Mouse (Mus musculus) 3134 (cell line): ENCODE measurements around the gene Grip1.
A peak's percentile ranks its signal among the peaks of the same experiment; 100 is the strongest.

ENCODE experiments used
- DNase-seq: peaks from one replicate; pipeline ENCODE4 v3.0.0-alpha.2; 2011; ENCODE audit warnings: low spot score; ENCODE audit not compliant: insufficient read length; ENCODE audit errors: extremely low read depth

Grip1 gene

GRCm38 (mm10) chr10:120030901-120031300 lies 577.3 kb downstream of the Grip1 start:
- no peak for DNase-seq

DNA sequence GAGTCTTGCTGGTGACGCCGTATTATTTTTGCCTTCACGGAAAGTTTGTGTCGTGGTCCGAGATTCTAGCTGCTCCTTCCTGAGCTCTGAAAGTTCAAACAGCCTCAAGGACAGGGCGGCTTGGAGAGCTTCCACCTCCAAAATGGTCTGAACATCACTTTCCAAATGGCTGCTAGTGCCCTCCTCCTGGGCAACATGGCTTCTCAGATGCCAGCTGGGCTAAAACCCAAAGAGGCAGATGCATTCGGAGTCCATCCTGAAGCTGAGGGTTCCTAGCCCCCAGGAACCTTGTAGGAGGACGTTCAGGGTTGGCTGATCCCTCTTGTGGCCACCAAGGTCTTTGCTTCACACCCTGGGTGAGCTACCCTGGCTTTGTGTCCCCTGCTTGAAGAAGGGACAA lies 577.7 kb downstream of the Grip1 start:
- no peak for DNase-seq

DNA sequence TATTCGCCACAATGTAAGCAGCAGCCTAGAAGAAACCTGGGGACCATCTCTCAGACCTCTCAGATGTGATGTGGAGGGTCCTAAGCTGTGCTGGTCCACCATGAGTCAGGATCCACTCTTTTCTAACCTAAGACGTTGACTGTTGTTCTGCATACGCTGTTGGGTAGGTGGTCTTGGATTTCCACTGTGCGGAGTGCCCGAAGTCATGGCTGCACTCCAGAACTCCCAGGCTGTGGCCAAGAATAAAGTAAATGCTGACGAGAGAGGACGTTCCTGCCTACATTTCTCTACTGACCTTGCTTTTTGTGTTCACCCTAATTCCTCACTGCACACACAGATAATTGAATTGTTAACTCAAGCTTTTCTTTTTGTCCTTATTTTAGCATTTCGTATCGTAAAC lies 580.2 kb downstream of the Grip1 start:
- no peak for DNase-seq

DNA sequence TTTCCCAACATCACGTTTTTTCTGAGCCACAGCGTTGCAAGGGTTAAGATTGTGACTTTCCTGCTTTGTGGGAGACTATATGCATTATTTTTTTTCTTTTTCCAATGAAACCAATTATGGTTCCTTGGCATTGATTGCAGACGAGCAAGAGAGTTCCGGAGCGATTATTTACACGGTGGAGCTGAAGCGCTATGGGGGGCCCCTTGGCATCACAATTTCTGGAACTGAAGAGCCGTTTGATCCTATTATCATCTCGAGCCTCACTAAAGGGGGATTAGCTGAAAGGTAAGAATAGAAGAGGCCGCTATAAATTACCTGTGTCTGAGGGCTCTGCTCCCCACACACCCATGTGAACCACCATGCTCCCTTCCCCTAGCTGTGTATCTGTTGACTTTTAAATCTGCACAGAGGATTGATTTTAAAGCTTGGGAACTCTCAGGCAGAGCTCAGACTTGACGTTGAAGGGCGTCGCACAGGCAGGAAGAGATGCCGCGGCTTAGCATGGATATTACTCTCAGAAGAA lies 581.6 kb downstream of the Grip1 start:
- no peak for DNase-seq

- no peak for DNase-seq
Measured at GRCm38 (mm10) chr10:120035824-120036223, 582.2 kb downstream of the Grip1 start.

DNA sequence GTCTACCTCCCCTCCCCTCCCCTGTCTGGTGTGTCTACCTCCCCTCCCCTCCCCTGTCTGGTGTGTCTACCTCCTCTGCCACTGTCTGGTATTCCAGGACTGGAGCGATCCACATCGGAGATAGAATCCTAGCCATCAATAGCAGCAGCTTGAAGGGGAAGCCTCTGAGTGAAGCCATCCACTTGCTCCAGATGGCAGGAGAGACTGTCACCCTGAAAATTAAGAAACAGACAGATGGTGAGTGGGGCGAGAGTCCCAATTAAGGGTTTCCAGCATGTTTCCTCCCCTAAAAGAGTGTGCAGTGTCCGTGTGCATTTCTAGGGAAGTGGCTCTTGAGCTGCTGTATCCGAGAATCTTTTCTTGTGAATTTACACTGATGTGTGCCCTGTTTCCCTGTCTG lies 584.6 kb downstream of the Grip1 start:
- DNase-seq = no peak

DNA sequence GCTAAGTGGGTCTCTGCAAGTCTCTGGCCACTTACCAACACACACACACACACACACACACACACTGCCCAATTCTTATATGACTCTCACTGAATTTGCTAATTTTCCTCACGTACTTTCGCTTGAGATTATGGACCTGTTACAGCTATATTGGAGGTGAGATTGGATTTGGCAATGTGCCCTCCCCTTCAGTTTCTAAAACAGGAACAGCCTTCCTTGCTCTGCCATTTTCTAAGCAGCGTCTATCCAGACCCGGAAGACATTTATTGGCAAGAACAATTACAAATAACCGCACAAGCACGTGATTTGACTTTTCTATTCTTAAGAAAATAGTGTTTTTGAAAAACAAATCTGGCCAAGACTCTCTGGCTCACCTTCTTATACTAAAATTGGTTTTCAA lies 590.6 kb downstream of the Grip1 start:
- DNase-seq = no peak

DNA sequence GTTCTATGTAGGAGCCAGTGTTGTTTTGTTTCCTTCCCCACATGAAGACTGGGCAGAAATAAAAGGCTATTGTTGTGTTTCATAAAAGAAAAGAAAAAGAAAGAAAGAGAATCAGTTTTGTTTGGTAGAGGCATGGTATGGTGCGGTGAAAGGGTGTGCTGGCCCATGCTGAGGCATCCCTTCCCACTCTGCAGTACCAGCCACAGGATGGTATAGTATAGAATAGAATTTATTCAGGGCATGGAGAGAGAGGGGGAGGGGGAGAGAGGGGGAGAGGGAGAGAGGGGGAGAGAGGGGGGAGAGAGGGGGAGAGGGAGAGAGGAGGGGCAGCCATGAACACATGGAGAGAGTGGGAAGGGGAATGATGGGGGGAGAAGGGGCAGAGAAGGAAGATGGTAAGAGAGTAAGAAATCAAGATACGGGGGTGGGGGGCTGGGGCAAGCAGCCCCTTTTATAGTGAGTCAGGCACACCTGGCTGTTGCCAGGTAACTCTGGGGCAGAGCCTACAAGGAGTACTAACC lies 591.1 kb downstream of the Grip1 start:
- DNase-seq = no peak

DNA sequence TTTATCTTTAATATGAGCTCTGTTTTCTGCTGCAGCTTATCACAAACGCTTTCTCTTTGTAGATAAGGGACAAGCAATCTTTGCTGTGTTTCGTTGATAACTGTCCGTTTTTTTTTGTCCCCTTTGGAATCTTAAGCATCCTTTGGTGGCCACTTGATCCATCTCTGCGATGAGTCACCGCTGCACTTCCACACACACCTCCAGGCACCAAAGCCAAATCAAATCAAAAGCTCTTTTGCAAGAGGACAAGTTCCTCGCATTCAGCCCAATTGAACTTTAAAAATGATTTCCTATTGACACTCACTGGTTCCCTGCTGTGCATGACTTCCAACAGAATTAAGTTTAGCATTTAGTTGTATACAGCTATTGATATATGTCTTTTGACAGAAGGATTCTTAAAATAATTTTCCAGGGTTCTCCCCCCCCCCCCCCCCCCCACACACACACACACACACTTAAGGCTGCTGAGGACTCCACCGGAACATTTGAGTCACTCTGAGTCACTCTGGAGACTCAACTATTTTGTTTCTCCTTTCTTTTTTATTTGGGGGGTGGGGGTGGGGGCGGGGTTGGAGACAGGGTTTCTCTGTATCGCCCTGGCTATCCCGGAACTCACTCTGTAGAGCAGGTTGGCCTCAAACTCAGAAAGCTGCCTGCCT lies 607.1 kb downstream of the Grip1 start:
- no peak for DNase-seq

- peak; percentile 88 for DNase-seq
Measured at GRCm38 (mm10) chr10:120061238-120062130, 607.9 kb downstream of the Grip1 start.

- DNase-seq = peak; percentile 22
Measured at GRCm38 (mm10) chr10:120064424-120064823, 610.8 kb downstream of the Grip1 start.

DNA sequence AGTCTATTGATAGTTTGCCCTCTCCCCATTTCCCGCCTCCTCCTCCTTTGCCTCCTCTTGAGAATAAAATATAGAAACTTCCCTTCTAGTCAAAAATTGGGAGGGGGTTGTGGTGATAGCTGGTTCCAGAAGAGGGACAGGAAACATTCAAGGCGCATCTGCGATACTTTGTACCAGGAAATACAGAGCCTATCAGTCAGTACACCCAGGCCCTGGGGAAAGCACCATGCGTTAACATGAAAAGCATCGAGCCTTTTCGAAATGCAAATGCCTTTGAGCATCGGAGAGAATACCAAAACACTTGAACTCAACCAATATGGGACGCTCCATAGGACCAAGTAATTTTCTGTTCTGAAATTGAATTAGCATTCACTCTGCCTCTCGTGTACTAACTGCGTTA lies 612.7 kb downstream of the Grip1 start:
- DNase-seq = no peak

DNA sequence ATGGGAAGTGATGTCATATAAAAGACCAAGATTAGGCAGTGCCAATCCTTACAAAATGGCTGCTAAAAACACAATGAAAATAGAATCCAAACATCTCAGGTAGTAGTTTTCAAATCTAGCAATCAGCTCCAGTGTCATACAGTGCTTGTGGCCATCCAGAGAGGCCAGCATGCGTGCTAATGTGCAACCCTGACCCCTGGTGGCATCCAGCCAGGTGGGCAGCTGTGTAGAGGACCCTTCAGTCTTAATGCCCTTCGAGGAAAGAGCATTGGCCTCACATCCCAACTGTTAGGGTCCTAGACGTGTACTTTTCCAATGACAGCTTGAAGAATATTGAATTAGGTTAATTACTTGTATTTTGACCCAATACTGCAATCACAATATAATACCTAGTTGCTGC lies 624.2 kb downstream of the Grip1 start:
- no peak for DNase-seq

- no peak for DNase-seq
Measured at GRCm38 (mm10) chr10:120092548-120092947, 638.9 kb downstream of the Grip1 start.

- DNase-seq = no peak
Measured at GRCm38 (mm10) chr10:120095136-120095535, 641.5 kb downstream of the Grip1 start.

GRCm38 (mm10) chr10:120095716-120096115 lies 642.1 kb downstream of the Grip1 start:
- no peak for DNase-seq

- no peak for DNase-seq
Measured at GRCm38 (mm10) chr10:120097564-120097963, 643.9 kb downstream of the Grip1 start.

GRCm38 (mm10) chr10:120100806-120101205 lies 647.2 kb downstream of the Grip1 start:
- DNase-seq = no peak

DNA sequence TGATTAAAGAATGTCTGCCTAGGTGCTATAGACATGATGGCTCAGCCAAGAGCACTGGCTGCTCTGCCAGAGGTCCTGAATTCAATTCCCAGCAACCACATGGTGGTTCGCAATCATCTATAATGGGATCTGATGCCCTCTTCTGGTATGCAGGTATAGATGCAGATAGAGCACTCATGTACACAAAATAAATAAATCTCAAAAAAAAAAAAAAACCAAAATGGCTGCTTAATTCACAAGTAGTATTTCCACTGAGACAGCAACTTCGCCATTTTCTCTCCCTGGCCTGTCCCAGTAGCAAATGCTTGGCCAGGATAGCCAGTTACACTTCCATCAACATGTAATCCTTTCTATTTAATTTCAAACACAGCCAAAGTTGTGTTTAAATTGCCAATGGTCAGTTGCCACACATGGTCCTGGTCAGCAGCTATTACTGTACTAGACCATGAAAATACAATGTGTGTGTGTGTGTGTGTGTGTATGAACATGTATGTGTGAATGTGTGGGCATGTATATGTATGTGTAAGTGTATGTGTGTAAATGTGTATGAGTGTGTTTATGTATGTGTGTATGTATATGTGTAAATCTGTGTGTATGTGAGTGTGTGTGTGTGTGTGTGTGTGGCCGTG lies 658.2 kb downstream of the Grip1 start:
- no peak for DNase-seq

DNA sequence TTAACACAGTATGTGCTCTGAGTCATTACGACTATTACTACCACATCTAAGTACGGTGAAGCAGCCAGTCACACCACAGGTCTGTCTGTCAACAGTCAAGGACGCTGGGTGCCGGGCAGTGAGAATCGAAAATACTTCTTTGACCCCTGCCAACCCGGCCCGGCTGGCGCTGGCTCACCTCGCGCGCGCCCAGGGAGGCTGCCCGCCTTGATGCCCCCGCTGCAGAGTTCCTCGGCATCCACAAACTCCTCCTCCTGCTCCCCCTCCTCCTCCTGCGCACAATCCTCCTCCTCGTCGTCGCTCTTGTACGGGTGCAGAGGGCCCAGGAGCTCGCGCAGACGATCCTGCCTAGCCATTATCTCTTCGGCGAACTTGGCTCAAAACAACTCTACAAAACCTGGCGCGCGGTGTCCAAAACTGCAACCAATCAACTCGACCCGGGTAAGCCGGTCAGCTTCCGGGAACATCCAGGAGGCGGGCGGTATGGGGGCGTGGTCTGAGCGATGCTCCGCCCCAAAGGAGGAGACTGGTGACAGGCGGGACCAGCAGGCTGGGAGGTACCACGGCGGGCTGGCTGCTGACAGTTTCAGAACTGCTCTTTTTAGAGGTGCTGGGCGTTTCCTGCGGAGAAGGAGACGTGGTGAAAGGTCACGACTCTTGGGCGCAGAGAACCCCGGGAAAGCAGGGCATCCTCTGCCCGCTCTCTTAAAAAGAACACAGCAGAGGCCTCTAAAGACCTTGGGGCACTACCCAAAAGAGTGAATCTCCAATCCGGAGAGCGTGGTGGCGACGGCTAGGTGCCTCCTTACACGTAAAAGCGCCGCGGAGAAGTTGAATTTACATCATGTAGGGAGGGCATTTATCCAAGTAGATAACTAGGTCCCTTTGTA lies 659.1 kb downstream of the Grip1 start, which contains the start of gene Helb:
Gene Helb (minus strand): TSS at position 481 of the 890 bp plus-strand sequence.
- peak; percentile 97 for DNase-seq
